Mouse (Mus musculus) frontal cortex, postnatal 36 days (tissue): ENCODE data around the gene Gstp1.

ENCODE experiments used
- DNase-seq, 2 experiments: peaks; one replicate each; pipeline ENCODE4 v3.0.0; 2022; ENCODE audit warnings: low spot score in 2 of 2

Gene Gstp1

GRCm38 (mm10) chr19:4000119-4000900 lies 37.5 kb downstream of the Gstp1 start, which contains the start of the genes Nudt8 and Gm49405:
Gene Nudt8, plus strand, starts transcription at chr19:4000580.
Gene Gm49405, plus strand, starts transcription at chr19:4000626.
- peak; percentile 97 for DNase-seq

DNA sequence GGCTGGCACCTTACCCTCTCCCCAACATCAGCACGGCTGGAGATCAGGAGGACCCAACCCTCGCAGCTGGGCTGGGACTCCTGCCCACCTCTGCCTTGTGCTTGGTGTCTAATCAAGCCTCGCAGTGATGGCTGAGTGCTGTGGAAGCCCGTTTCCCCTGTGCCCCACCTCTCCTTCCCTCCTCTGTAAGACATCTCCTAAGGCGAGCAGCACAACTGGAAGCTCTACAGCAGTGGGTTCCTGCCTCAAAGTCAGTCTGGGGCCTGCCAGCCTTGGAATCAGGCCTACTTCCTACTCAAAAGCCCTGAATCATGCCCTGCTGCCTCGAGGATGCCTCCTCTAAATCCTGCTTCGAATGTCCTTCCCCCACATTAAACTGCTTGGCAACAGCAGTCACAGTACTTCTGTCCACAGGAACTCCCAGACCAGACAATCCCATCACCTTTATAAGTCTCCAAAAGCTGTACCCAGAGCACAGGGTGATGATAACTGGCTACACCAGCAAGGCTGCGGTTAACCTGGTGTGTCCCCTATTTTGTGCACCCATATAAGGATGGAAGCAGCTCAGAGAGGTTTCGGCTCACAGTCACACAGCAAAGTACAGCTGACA lies 38.6 kb downstream of the Gstp1 start:
- DNase-seq, result no peak

- no peak for DNase-seq
Measured at GRCm38 (mm10) chr19:3998335-3998734, 39.5 kb downstream of the Gstp1 start.

DNA sequence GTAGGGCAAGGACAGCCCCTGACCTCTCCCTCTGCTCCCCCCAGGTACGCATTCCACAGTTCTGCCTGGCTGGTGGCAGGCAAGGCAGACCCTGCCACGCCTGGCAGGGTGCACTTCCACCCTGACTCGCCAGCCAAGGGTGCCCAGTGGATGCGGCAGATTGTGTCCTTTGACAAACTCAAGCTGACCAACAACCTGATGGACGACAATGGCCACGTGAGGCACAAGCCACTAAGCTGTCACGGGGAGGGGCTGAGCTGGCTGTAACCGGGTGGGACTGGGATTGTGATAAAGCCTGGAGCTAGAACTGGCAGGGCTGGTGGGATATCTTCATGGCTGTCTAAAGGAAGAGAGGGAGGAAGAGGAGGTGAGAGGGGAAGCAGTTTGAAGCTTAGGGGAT lies 40.6 kb downstream of the Gstp1 start:
- DNase-seq, result no peak

GRCm38 (mm10) chr19:3996747-3997146 lies 41.0 kb downstream of the Gstp1 start:
- DNase-seq, result no peak

DNA sequence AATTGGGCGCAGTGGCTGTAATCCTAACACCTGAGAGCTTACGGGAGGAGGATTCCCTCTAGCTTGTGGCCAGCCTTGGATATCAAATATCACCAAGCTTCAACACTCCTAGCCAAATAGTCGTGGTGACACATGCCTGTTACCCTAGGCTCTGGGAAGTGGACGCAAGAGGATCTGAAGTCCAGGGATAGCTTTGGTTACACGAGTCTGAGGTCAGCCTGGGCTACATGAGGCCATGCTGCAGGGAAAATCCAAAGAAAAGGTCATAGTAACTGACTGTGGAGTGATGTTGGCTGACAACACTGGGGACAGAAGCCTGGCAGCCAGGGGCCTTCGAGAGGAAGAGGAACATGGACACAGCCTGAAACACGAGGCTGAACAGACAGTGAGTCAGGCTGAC lies 41.7 kb downstream of the Gstp1 start:
- DNase-seq, result no peak

- no peak for DNase-seq
Measured at GRCm38 (mm10) chr19:3995505-3995904, 42.3 kb downstream of the Gstp1 start.

DNA sequence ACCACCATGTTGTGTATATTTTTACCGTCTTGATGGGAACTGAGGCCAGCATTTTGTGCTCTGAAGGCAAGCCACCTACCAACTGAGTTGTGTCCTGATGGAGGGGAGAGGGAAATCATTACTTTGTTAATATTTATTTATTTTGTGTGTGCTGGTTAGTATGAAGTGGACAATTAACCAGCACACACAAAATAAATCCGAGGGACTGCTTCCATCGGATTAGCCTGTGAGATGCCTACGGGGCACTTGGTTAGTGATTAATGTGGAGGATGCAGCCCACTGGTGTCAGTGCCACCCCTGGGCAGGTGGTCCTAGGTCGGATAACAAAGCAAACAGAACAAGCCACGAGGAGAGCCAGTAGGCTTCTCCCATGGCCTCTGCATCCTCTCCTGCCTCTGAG lies 42.9 kb downstream of the Gstp1 start:
- no peak for DNase-seq

DNA sequence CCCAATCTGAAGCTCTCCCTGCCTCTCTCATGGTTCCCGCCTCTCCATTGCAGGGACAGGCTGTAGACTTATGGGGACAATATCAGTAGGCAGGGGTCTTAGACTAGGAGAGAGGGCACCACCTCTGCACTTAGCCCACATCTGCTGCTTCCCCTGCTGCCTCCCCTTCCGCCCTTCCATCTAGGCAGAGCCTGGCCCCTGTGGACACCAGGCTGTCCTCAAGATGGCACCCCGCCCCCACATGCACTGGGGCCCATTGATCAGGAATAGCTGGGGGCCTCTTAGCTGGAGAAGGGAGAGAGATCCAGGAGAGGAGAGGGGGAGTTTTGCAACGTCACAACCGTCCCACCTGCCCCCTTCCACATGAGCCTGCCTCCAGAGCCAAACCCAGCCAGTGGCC lies 45.4 kb downstream of the Gstp1 start, which contains the start of gene Tbx10:
Gene Tbx10, plus strand, starts transcription at position 337 of the 400 bp plus-strand sequence.
- no peak for DNase-seq

GRCm38 (mm10) chr19:3991966-3992365 lies 45.8 kb downstream of the Gstp1 start:
- DNase-seq, result no peak

- no peak for DNase-seq
Measured at GRCm38 (mm10) chr19:3991562-3991961, 46.2 kb downstream of the Gstp1 start.

DNA sequence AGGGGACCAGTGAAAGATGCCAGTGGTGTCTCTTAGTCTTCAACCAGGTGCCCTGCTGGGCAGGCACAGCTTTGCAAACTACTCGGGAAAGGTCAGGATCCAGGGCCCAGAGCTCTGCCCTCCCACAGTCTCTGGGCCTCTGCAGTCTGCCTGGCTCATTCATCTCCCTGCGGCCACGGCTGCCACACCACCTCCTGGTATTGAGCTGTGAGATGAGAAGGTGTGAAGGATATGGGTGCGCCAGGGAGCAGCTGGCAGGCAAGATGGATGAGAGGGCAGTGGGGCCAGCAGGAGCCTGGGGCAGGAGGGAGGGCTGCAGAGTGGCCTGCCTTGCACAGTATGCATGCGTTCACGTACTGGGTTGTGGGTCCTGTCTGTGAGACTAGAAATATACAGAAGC lies 47.0 kb downstream of the Gstp1 start:
- no peak for DNase-seq

- DNase-seq, result no peak
Measured at GRCm38 (mm10) chr19:3988750-3989149, 49.0 kb downstream of the Gstp1 start.

DNA sequence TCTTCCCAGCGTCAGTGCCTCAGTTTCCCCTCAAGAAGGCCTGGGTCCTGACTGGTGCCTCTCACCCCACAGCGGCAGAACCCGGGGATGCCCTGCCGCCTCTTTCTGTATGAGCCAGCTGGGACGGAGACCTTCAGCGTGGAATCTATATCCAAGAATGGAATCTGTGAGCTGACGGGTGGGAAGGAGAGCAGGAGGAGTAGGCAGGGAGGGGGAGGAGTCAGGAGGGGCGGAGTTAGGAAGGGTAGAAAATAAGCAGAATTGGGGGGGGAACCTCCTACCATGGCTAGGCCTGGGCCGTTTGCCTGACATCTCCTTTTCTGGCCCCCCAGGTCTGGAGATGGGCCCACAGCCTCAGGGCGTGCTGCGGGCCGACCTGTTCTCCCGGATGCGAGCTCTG lies 49.7 kb downstream of the Gstp1 start:
- no peak for DNase-seq

DNA sequence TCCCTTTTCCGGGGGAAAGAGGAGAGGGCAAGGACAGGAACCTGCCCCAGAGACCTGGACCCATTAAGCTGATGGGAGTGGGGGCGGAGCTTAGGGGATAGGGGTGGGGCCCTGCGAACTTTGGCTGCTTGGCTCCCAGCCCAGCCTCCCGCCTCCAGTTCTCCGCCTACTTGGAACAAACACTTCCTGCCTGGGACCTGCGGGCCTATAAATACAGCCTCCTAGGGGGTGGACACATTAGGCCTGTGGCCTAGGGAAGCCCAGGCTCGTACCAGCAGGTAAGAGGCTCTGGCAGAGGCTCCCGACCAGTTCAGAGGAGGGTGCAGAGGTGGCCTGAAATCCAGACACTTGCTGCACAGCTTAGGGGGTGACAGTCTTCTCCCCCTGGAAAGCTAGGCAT lies 51.5 kb downstream of the Gstp1 start, which contains the start of gene Acy3:
Gene Acy3, plus strand, starts transcription at position 237 of the 400 bp plus-strand sequence.
- DNase-seq, result peak; percentile 57 to 58
